Mouse (Mus musculus) midbrain, embryonic 13.5 days (tissue): Measurements from ENCODE around the gene Ublcp1. TPM values are rescaled to one million over a fixed set of nuclear protein-coding genes. Genes with fewer than 3 reads are reported as not detected.
A peak's percentile ranks its signal among the peaks of the same experiment; 100 is the strongest.

Experiments
- ATAC-seq: fragments of 200-750 bp; cut with Nextera tagmentation; 2 replicates; pipeline ENCODE4 v1.8.0; 2017; ENCODE audit warnings: mild to moderate bottlenecking, moderate TSS enrichment, moderate library complexity
- H3K27ac ChIP-seq: fragments of 300-500 bp; sonication (generic); 2 replicates; pipeline ENCODE4 v1.5.1; 2015; ENCODE audit warnings: inconsistent platforms, mild to moderate bottlenecking, moderate library complexity
- H3K27me3 ChIP-seq: fragments of 300-500 bp; sonication (generic); 2 replicates; pipeline ENCODE4 v1.6.1; 2015; ENCODE audit warnings: mild to moderate bottlenecking, inconsistent platforms
- H3K36me3 ChIP-seq: fragments of 300-500 bp; sonication (generic); 2 replicates; pipeline ENCODE4 v1.6.1; 2015; ENCODE audit warnings: mild to moderate bottlenecking, inconsistent platforms
- H3K4me1 ChIP-seq: fragments of 300-500 bp; sonication (generic); replicated peaks from 2 replicates; pipeline ENCODE4 v1.6.1; 2015; ENCODE audit warnings: inconsistent platforms
- H3K4me2 ChIP-seq: fragments of 300-500 bp; sonication (generic); replicated peaks from 2 replicates; pipeline ENCODE4 v1.6.1; 2015; ENCODE audit warnings: moderate library complexity, mild to moderate bottlenecking, inconsistent platforms
- H3K4me3 ChIP-seq: fragments of 300-500 bp; sonication (generic); replicated peaks from 2 replicates; pipeline ENCODE4 v1.5.1; 2015; ENCODE audit warnings: mild to moderate bottlenecking, inconsistent platforms
- H3K9ac ChIP-seq: fragments of 300-500 bp; sonication (generic); replicated peaks from 2 replicates; pipeline ENCODE4 v1.6.1; 2015; ENCODE audit warnings: mild to moderate bottlenecking, inconsistent platforms
- H3K9me3 ChIP-seq: fragments of 300-500 bp; sonication (generic); 2 replicates; pipeline ENCODE4 v1.6.1; 2016; ENCODE audit warnings: mild to moderate bottlenecking, inconsistent platforms
- WGBS: fragments of 180-500 bp; shearing (Covaris S2); methylation state at CpG from one replicate; pipeline ENCODE4 v1.1.7; 2015; 5-methylcytosine and 5-hydroxymethylcytosine counted together
- polyA plus RNA-seq: library from polyadenylated mRNA; unstranded; fragments of >200 nt; fragmentation: Nextera tagmentation; extraction: Ambion mirVana; gene quantifications from 2 replicates; pipeline ENCODE4 v1.2.1, GENCODE M21; 2015

The Ublcp1 gene
- polyA plus RNA-seq, 1 experiment from 2014 or later, result 69.6 TPM

GRCm38 (mm10) chr11:44430036-44430435 lies 40.3 kb downstream of the Ublcp1 start:
- H3K27ac ChIP-seq, result no peak overlapping the region
- no peak overlapping the region for H3K4me2 ChIP-seq
- no peak for ATAC-seq
- H3K4me3 ChIP-seq, result no peak overlapping the region
- no peaks in the 10 kb centered on the region for H3K36me3 ChIP-seq
- no peaks in the 10 kb centered on the region for H3K27me3 ChIP-seq
- H3K4me1 ChIP-seq, result no peaks in the 10 kb centered on the region
- no peaks in the 10 kb centered on the region for H3K9me3 ChIP-seq
- no peak overlapping the region for H3K9ac ChIP-seq
- 93% methylated on average over 3 of the region's 3 CpGs for WGBS

DNA sequence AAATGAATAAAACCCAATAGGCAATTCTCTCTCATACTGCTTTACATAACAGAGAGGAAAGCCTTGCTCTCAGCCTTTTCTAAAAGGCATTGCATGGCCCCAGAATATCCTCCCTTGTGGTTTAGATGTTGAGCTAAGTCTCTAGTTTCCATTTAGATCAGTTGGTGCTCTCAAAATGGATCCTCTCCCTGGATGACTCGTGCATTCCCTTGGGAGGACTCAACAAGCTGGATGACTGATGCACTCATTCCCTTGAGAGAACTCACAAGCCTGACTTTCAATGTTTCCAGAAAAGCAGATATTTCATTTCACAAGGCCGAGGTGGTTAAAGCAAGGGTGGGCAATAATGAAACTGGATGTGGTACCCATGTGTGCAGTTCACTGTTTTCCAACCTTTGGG lies 42.3 kb downstream of the Ublcp1 start:
- H3K4me1 ChIP-seq, result peaks cover 12% of the 10 kb centered on the region; the same call in 1 of the 2 replicates
- H3K27ac ChIP-seq, result no peak overlapping the region
- no peak overlapping the region for H3K9ac ChIP-seq
- no peak for ATAC-seq
- H3K27me3 ChIP-seq, result no peaks in the 10 kb centered on the region
- no peaks in the 10 kb centered on the region for H3K9me3 ChIP-seq
- WGBS, result 90% methylated on average over 2 of the region's 2 CpGs
- no peak overlapping the region for H3K4me3 ChIP-seq
- H3K4me2 ChIP-seq, result no peak overlapping the region
- no peaks in the 10 kb centered on the region for H3K36me3 ChIP-seq

DNA sequence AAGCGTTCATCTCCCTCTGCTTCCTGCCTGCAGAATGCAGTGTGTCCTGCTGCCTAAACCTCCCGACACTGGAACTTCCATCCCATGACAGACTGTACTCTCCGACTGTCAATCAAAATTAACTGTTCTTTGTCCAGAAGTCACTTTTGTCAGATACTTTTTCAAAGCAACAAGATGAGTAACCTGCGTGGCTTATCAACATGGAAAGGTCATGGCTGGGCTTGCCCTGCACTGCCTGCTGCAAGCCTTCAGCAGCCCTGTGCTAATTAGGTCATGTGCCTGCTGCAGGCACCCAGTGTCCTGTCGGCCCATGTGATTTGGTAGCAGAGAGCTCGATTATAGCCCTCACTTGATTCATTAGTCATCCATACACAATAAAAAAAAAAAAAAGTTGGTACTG lies 44.7 kb downstream of the Ublcp1 start:
- H3K9me3 ChIP-seq, result no peaks in the 10 kb centered on the region
- 82% methylated on average over 6 of the region's 6 CpGs for WGBS
- H3K36me3 ChIP-seq, result no peaks in the 10 kb centered on the region
- peaks cover 15% of the 10 kb centered on the region; the same call in 1 of the 2 replicates for H3K4me1 ChIP-seq
- H3K4me2 ChIP-seq, result no peak overlapping the region
- no peak for ATAC-seq
- no peak overlapping the region for H3K9ac ChIP-seq
- H3K27me3 ChIP-seq, result no peaks in the 10 kb centered on the region
- H3K4me3 ChIP-seq, result no peak overlapping the region
- H3K27ac ChIP-seq, result no peak overlapping the region

- 84% methylated on average over 8 of the region's 8 CpGs for WGBS
- Histone ChIP-seq H3K4me1 (peaks cover 15% of the 10 kb centered on the region; the same call in 1 of the 2 replicates), H3K27ac (no peak overlapping the region), H3K4me3 (no peak overlapping the region), H3K9ac (no peak overlapping the region), H3K27me3 (no peaks in the 10 kb centered on the region), H3K9me3 (no peaks in the 10 kb centered on the region), H3K4me2 (no peak overlapping the region), H3K36me3 (no peaks in the 10 kb centered on the region)
- ATAC-seq, result no peak
These were observed 45.3 kb downstream of the Ublcp1 start for GRCm38 (mm10) chr11:44425006-44425405.

DNA sequence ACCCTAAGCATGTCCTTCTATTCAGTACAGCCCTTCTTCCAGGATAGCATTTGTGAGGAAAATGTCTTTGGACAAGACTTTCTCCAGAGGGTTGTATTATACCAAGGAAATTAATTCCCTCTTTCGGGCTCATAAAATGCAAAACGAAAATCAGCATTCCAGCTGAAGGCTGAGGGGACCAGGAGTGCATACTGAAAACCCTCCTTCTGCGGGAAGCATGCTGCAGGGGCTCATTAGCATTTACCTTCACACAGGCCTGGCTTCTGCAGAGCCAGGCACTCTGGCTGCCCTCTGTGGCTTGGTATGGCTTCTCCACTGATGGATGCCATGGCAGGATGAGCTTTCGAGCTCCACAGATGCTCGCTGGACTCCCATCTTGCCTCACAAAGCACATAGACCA lies 46.3 kb downstream of the Ublcp1 start:
- WGBS, result 48% methylated on average over 5 of the region's 5 CpGs
- Histone ChIP-seq H3K27me3 (no peaks in the 10 kb centered on the region), H3K9me3 (no peaks in the 10 kb centered on the region), H3K36me3 (no peaks in the 10 kb centered on the region), H3K9ac (no peak overlapping the region), H3K4me1 (peaks cover 15% of the 10 kb centered on the region; the same call in 1 of the 2 replicates), H3K4me3 (no peak overlapping the region), H3K27ac (peak overlapping the region; percentile 74), H3K4me2 (no peak overlapping the region)
- ATAC-seq, result peak; percentile 85

- Histone ChIP-seq H3K9ac (no peak overlapping the region), H3K27me3 (no peaks in the 10 kb centered on the region), H3K27ac (peak overlapping the region; percentile 61), H3K36me3 (no peaks in the 10 kb centered on the region), H3K4me3 (no peak overlapping the region), H3K4me1 (peaks cover 15% of the 10 kb centered on the region; the same call in 1 of the 2 replicates), H3K9me3 (no peaks in the 10 kb centered on the region), H3K4me2 (no peak overlapping the region)
- WGBS, result 74% methylated on average over 6 of the region's 6 CpGs
- no peak for ATAC-seq
These were observed 47.0 kb downstream of the Ublcp1 start for GRCm38 (mm10) chr11:44423261-44423660.

GRCm38 (mm10) chr11:44422337-44423111 lies 47.8 kb downstream of the Ublcp1 start:
- Histone ChIP-seq H3K9me3 (no peaks in the 10 kb centered on the region), H3K4me2 (no peak overlapping the region), H3K4me1 (peaks cover 15% of the 10 kb centered on the region; the same call in 1 of the 2 replicates), H3K27ac (peak overlapping the region; percentile 61), H3K27me3 (no peaks in the 10 kb centered on the region), H3K36me3 (no peaks in the 10 kb centered on the region), H3K4me3 (no peak overlapping the region), H3K9ac (no peak overlapping the region)
- 79% methylated on average over 10 of the region's 10 CpGs for WGBS
- ATAC-seq, result no peak

GRCm38 (mm10) chr11:44417403-44417802 lies 52.9 kb downstream of the Ublcp1 start:
- Histone ChIP-seq H3K27me3 (no peaks in the 10 kb centered on the region), H3K9me3 (no peaks in the 10 kb centered on the region), H3K27ac (no peak overlapping the region), H3K4me3 (no peak overlapping the region), H3K4me2 (no peak overlapping the region), H3K9ac (no peak overlapping the region), H3K4me1 (0 out of 2 replicates have a peak, but pooled peaks cover 1% of the 10 kb centered on the region), H3K36me3 (no peaks in the 10 kb centered on the region)
- 83% methylated on average over 1 of the region's 1 CpGs for WGBS
- no peak for ATAC-seq

DNA sequence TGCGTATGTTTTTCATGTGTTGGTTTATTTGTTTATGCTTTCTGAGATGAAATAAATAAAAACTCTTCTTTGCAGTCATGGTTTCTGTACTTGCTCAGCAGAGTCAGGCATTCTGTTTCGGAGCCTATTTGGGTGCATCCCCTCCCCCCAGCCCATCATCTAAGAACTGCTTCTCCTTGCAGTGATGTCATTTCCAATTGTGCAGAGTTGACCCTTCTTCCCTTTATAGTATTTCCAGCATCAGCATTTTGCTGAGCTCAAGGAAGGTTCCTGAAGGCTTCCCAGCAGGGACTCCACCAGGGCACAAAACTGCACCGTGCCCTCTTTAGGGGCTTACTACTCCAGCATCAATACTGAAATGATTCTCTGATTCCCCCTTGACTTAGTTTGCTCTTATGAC lies 55.7 kb downstream of the Ublcp1 start:
- Histone ChIP-seq H3K27me3 (peaks cover 5% of the 10 kb centered on the region; the same call in 1 of the 2 replicates), H3K4me1 (no peaks in the 10 kb centered on the region), H3K4me3 (no peak overlapping the region), H3K36me3 (no peaks in the 10 kb centered on the region), H3K9me3 (no peaks in the 10 kb centered on the region), H3K9ac (no peak overlapping the region), H3K27ac (no peak overlapping the region), H3K4me2 (no peak overlapping the region)
- 88% methylated on average over 3 of the region's 3 CpGs for WGBS
- no peak for ATAC-seq

- Histone ChIP-seq H3K36me3 (no peaks in the 10 kb centered on the region), H3K27me3 (peaks cover 5% of the 10 kb centered on the region; the same call in 1 of the 2 replicates), H3K4me1 (0 out of 2 replicates have a peak, but pooled peaks cover 3% of the 10 kb centered on the region), H3K9ac (no peak overlapping the region), H3K4me2 (no peak overlapping the region), H3K27ac (no peak overlapping the region), H3K9me3 (no peaks in the 10 kb centered on the region), H3K4me3 (no peak overlapping the region)
- WGBS, result 68% methylated on average over 3 of the region's 3 CpGs
- peak; percentile 63; the same call in 1 of the 2 replicates for ATAC-seq
These were observed 56.9 kb downstream of the Ublcp1 start for GRCm38 (mm10) chr11:44413371-44413770.

DNA sequence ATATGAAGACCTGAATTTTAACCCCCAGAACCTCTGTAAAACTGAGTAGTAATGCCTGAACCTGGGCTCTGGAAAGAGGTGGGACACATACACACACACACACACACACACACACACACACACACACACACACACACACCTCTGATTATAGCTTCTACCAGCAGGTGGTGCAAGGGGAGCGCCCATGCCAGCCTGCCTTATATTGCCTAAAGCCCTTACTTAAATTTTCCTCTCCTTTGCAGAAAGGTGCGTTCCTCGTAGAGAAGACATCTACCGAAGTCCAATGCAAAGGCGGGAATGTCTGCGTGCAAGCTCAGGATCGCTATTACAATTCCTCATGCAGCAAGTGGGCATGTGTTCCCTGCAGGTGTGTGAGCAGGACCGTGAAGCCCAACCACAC lies 58.0 kb downstream of the Ublcp1 start:
- Histone ChIP-seq H3K9me3 (no peaks in the 10 kb centered on the region), H3K36me3 (no peaks in the 10 kb centered on the region), H3K9ac (no peak overlapping the region), H3K4me2 (no peak overlapping the region), H3K4me1 (0 out of 2 replicates have a peak, but pooled peaks cover 3% of the 10 kb centered on the region), H3K4me3 (no peak overlapping the region), H3K27me3 (peaks cover 10% of the 10 kb centered on the region; the same call in 1 of the 2 replicates), H3K27ac (no peak overlapping the region)
- no peak for ATAC-seq
- 86% methylated on average over 8 of the region's 8 CpGs for WGBS

- Histone ChIP-seq H3K27me3 (peaks cover 10% of the 10 kb centered on the region; the same call in 1 of the 2 replicates), H3K4me2 (no peak overlapping the region), H3K4me3 (no peak overlapping the region), H3K9ac (no peak overlapping the region), H3K36me3 (no peaks in the 10 kb centered on the region), H3K4me1 (peaks cover 14% of the 10 kb centered on the region), H3K9me3 (no peaks in the 10 kb centered on the region), H3K27ac (no peak overlapping the region)
- no peak for ATAC-seq
- WGBS, result 72% methylated on average over 3 of the region's 3 CpGs
These were observed 59.9 kb downstream of the Ublcp1 start for GRCm38 (mm10) chr11:44410413-44410812.
